Mouse (Mus musculus): ENCODE results near the gene Olfr845.

GRCm38 (mm10) chr9:19378569-19378968 lies 42.3 kb downstream of the Olfr845 start, which contains the start of gene Olfr847:
- TF ChIP-seq POLR2A (IDR thresholded peaks at IDR 0.05; ENCODE audit: borderline replicate concordance, extremely low read depth, insufficient read depth, insufficient read length, poor library complexity, severe bottlenecking) (no peak), CTCF (IDR thresholded peaks at IDR 0.05; ENCODE audit: borderline replicate concordance, extremely low read depth, insufficient read depth, insufficient read length) (no peak)

All from brain, embryonic 14.5 days (tissue).